Mouse (Mus musculus): Measurements from ENCODE around the gene Smg5. TPM values are rescaled to one million over a fixed set of nuclear protein-coding genes. Genes with fewer than 3 reads are reported as not detected.
A peak's percentile ranks its signal among the peaks of the same experiment; 100 is the strongest.

Smg5 gene
- polyA plus RNA-seq, 1 experiment from 2014 or later, result 94.8 TPM

DNA sequence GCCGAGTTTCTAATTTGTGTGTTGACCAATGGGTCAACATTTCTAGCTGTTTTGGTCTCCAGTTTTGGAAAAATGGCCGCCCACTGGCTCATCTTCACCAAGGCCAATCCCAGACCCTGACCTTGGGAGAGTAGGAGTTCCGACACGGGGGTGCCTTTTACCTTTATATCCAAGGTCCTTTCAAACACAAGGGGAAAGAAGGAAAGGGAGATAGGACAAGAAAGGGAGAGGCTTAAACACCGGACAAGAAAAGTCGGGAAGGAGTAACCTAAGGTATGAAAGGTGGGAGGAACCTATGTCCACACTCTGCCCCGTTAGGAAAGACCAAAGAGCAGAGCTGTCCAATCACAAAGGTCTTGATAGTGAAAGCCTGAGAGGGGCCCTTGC lies 74.6 kb downstream of the Smg5 start:
- peaks cover 56% of the 10 kb centered on the region for H3K36me3 ChIP-seq
- no peak for DNase-seq (ENCODE audit: low spot score)
- 24% methylated on average over 7 of the region's 7 CpGs for WGBS
- peak overlapping the region; percentile 68 for H3K4me3 ChIP-seq
- H3K9me3 ChIP-seq (replicated peaks), result no peaks in the 10 kb centered on the region
- H3K27me3 ChIP-seq (ENCODE audit: low read depth, poor library complexity, severe bottlenecking), result no peaks in the 10 kb centered on the region
- H3K4me1 ChIP-seq, result peaks cover 37% of the 10 kb centered on the region
- peak overlapping the region; percentile 98 for H3K27ac ChIP-seq

GRCm38 (mm10) chr3:88411681-88412080 lies 75.6 kb downstream of the Smg5 start:
- H3K27me3 ChIP-seq (ENCODE audit: low read depth, poor library complexity, severe bottlenecking), result no peaks in the 10 kb centered on the region
- peaks cover 37% of the 10 kb centered on the region for H3K4me1 ChIP-seq
- 91% methylated on average over 4 of the region's 4 CpGs for WGBS
- H3K9me3 ChIP-seq (replicated peaks), result no peaks in the 10 kb centered on the region
- H3K36me3 ChIP-seq, result peaks cover 61% of the 10 kb centered on the region
- no peak overlapping the region for H3K4me3 ChIP-seq
- DNase-seq (ENCODE audit: low spot score), result no peak
- H3K27ac ChIP-seq, result no peak overlapping the region

Other genes with a start within 250 kb of the Smg5 start
- 12.3 and 14.0 TPM in 2 replicates for gene Mef2d, start 193.9 kb upstream of the Smg5 start, polyA plus RNA-seq (2016; fragmentation: Nextera tagmentation; extraction: Ambion mirVana)
- gene Rhbg, start 81.6 kb upstream of the Smg5 start, polyA plus RNA-seq (2016; fragmentation: Nextera tagmentation; extraction: Ambion mirVana), result 0.18 and 0.34 TPM in 2 replicates
- 0.26 TPM in 1 of 2 replicates, not detected in the other for gene Gm38392, start 49.0 kb upstream of the Smg5 start, polyA plus RNA-seq (2016; fragmentation: Nextera tagmentation; extraction: Ambion mirVana)
- 14.0 and 15.4 TPM in 2 replicates for gene Tsacc, start 39.3 kb upstream of the Smg5 start, polyA plus RNA-seq (2016; fragmentation: Nextera tagmentation; extraction: Ambion mirVana)
- 834 and 987 TPM in 2 replicates for gene Cct3, start 39.1 kb upstream of the Smg5 start, polyA plus RNA-seq (2016; fragmentation: Nextera tagmentation; extraction: Ambion mirVana)
- 138 and 142 TPM in 2 replicates for gene Glmp, start 11.2 kb upstream of the Smg5 start, polyA plus RNA-seq (2016; fragmentation: Nextera tagmentation; extraction: Ambion mirVana)
- 2.9 and 3.3 TPM in 2 replicates for gene Tmem79, start 112 bp upstream of the Smg5 start, polyA plus RNA-seq (2016; fragmentation: Nextera tagmentation; extraction: Ambion mirVana)
- 0.83 and 1.6 TPM in 2 replicates for gene Paqr6, start 28.3 kb downstream of the Smg5 start, polyA plus RNA-seq (2016; fragmentation: Nextera tagmentation; extraction: Ambion mirVana)
- 0.09 and 0.11 TPM in 2 replicates for gene Bglap3, start 36.5 kb downstream of the Smg5 start, polyA plus RNA-seq (2016; fragmentation: Nextera tagmentation; extraction: Ambion mirVana)
- gene Bglap2, start 42.4 kb downstream of the Smg5 start, polyA plus RNA-seq (2016; fragmentation: Nextera tagmentation; extraction: Ambion mirVana), result not detected in 2 replicates
- 0.79 TPM in 1 of 2 replicates, not detected in the other for gene Bglap, start 48.2 kb downstream of the Smg5 start, polyA plus RNA-seq (2016; fragmentation: Nextera tagmentation; extraction: Ambion mirVana)
- gene Pmf1, start 74.1 kb downstream of the Smg5 start, polyA plus RNA-seq (2016; fragmentation: Nextera tagmentation; extraction: Ambion mirVana), result 197 and 220 TPM in 2 replicates
- gene Slc25a44, start 88.9 kb downstream of the Smg5 start, polyA plus RNA-seq (2016; fragmentation: Nextera tagmentation; extraction: Ambion mirVana), result 16.7 and 18.0 TPM in 2 replicates
- 4.7 and 6.7 TPM in 2 replicates for gene Sema4a, start 124.9 kb downstream of the Smg5 start, polyA plus RNA-seq (2016; fragmentation: Nextera tagmentation; extraction: Ambion mirVana)
- 9.2 and 14.5 TPM in 2 replicates for gene Lmna, start 173.7 kb downstream of the Smg5 start, polyA plus RNA-seq (2016; fragmentation: Nextera tagmentation; extraction: Ambion mirVana)
- 28.9 and 34.8 TPM in 2 replicates for gene Mex3a, start 196.1 kb downstream of the Smg5 start, polyA plus RNA-seq (2016; fragmentation: Nextera tagmentation; extraction: Ambion mirVana)
- 1.7 and 3.7 TPM in 2 replicates for gene Rab25, start 212.0 kb downstream of the Smg5 start, polyA plus RNA-seq (2016; fragmentation: Nextera tagmentation; extraction: Ambion mirVana)
- 151 and 159 TPM in 2 replicates for gene Lamtor2, start 216.8 kb downstream of the Smg5 start, polyA plus RNA-seq (2016; fragmentation: Nextera tagmentation; extraction: Ambion mirVana)
- gene Ubqln4, start 217.5 kb downstream of the Smg5 start, polyA plus RNA-seq (2016; fragmentation: Nextera tagmentation; extraction: Ambion mirVana), result 78.8 and 79.5 TPM in 2 replicates
- gene Ssr2, start 239.6 kb downstream of the Smg5 start, polyA plus RNA-seq (2016; fragmentation: Nextera tagmentation; extraction: Ambion mirVana), result 199 and 202 TPM in 2 replicates